Mouse (Mus musculus): Measurements from ENCODE around the gene Pithd1.
A peak's percentile ranks its signal among the peaks of the same experiment; 100 is the strongest.
"Not testable (repeated sequence)": the region's sequence is repeated elsewhere in the genome, so short reads cannot be mapped to it uniquely, and the experiment has no call there.

Pithd1 gene

GRCm38 (mm10) chr4:135961709-135962108 is 25.4 kb downstream of the Pithd1 start:
- no peak for DNase-seq (ENCODE audit: low read depth)

GRCm38 (mm10) chr4:135960717-135961116 is 26.3 kb downstream of the Pithd1 start:
- DNase-seq (ENCODE audit: low read depth): peak; percentile 89

- no peak for DNase-seq (ENCODE audit: low read depth)
Measured at GRCm38 (mm10) chr4:135958354-135958753, 28.7 kb downstream of the Pithd1 start.

GRCm38 (mm10) chr4:135955886-135956285 is 31.2 kb downstream of the Pithd1 start:
- DNase-seq (ENCODE audit: low read depth): no peak

GRCm38 (mm10) chr4:135954241-135954640 is 32.8 kb downstream of the Pithd1 start:
- peak; percentile 69 for DNase-seq (ENCODE audit: low read depth)

- no peak for DNase-seq (ENCODE audit: low read depth)
Measured at GRCm38 (mm10) chr4:135953179-135953578, 33.9 kb downstream of the Pithd1 start.

- no peak for DNase-seq (ENCODE audit: low read depth)
Measured at GRCm38 (mm10) chr4:135951505-135951904, 35.6 kb downstream of the Pithd1 start.

GRCm38 (mm10) chr4:135950365-135950764 is 36.7 kb downstream of the Pithd1 start:
- DNase-seq (ENCODE audit: low read depth): no peak

GRCm38 (mm10) chr4:135949911-135950310 is 37.2 kb downstream of the Pithd1 start:
- no peak for DNase-seq (ENCODE audit: low read depth)

GRCm38 (mm10) chr4:135949475-135949874 is 37.6 kb downstream of the Pithd1 start:
- no peak for DNase-seq (ENCODE audit: low read depth)

- DNase-seq (ENCODE audit: low read depth): no peak
Measured at GRCm38 (mm10) chr4:135948142-135948541, 38.9 kb downstream of the Pithd1 start.

GRCm38 (mm10) chr4:135946659-135947301 is 40.3 kb downstream of the Pithd1 start:
- DNase-seq (ENCODE audit: low read depth): peak; percentile 32

GRCm38 (mm10) chr4:135946278-135946658 is 40.8 kb downstream of the Pithd1 start, which contains the start of gene Hmgcl:
Gene Hmgcl, plus strand, starts transcription at chr4:135946448.
- peak; percentile 94 for DNase-seq (ENCODE audit: low read depth)

GRCm38 (mm10) chr4:135945706-135946105 is 41.4 kb downstream of the Pithd1 start:
- DNase-seq (ENCODE audit: low read depth): no peak

GRCm38 (mm10) chr4:135943389-135943788 is 43.7 kb downstream of the Pithd1 start:
- DNase-seq (ENCODE audit: low read depth): no peak

- DNase-seq (ENCODE audit: low read depth): no peak
Measured at GRCm38 (mm10) chr4:135942193-135942592, 44.9 kb downstream of the Pithd1 start.

- not testable (repeated sequence) for DNase-seq (ENCODE audit: low read depth)
Measured at GRCm38 (mm10) chr4:135941026-135941425, 46.0 kb downstream of the Pithd1 start.

GRCm38 (mm10) chr4:135938858-135939257 is 48.2 kb downstream of the Pithd1 start:
- no peak for DNase-seq (ENCODE audit: low read depth)

GRCm38 (mm10) chr4:135935502-135935901 is 51.6 kb downstream of the Pithd1 start:
- DNase-seq (ENCODE audit: low read depth): no peak

GRCm38 (mm10) chr4:135934708-135935500 is 52.2 kb downstream of the Pithd1 start:
- no peak for DNase-seq (ENCODE audit: low read depth)

- DNase-seq (ENCODE audit: low read depth): peak; percentile 50
Measured at GRCm38 (mm10) chr4:135931832-135932231, 55.2 kb downstream of the Pithd1 start.

- no peak for DNase-seq (ENCODE audit: low read depth)
Measured at GRCm38 (mm10) chr4:135930239-135930638, 56.8 kb downstream of the Pithd1 start.

- no peak for DNase-seq (ENCODE audit: low read depth)
Measured at GRCm38 (mm10) chr4:135929828-135930227, 57.2 kb downstream of the Pithd1 start.
